8 mouse cellular contexts compared by ENCODE assay signal in genomic region chr4:141539213-141539767, GRCm38 (mm10). TPM values are rescaled to one million over a fixed set of nuclear protein-coding genes. Genes with fewer than 3 reads are reported as not detected.
DNase-seq lines count a peak whose midpoint lies in the region; ATAC-seq and TF ChIP-seq lines count a peak whose summit lies in the region.

No protein-coding gene starts in this region.

- no peaks in the 10 kb centered on the region for H3K36me3 ChIP-seq in spleen, adult 2 months (ENCODE audit: control insufficient read depth, insufficient read depth, low read length)
- H3K36me3 ChIP-seq in liver, embryonic 13.5 days, result no peaks in the 10 kb centered on the region

- no peak for DNase-seq in cerebellum, adult 2 months
- no peak for DNase-seq in cerebellum, postnatal 14 days
- DNase-seq in spleen, adult 2 months (ENCODE audit: low read depth in 1 of 2, low spot score in 2 of 2), result no peak
- DNase-seq in spleen, adult 18-20 months, result no peak
- DNase-seq in liver, embryonic 13.5 days, result no peak
- DNase-seq in ovary, postnatal 14 days (ENCODE audit: low spot score), result no peak
- DNase-seq in right cerebral cortex, postnatal 25 days, result no peak
- DNase-seq in adrenal gland, adult 8-10 months, result no peak

- H3K4me1 ChIP-seq in cerebellum, adult 2 months (ENCODE audit: control insufficient read depth, insufficient read depth, low read length), result peaks cover under 1% of the 10 kb centered on the region; the same call in 1 of the 2 replicates
- H3K4me1 ChIP-seq in spleen, adult 2 months (ENCODE audit: control insufficient read depth, insufficient read depth, insufficient read length), result peaks cover 8% of the 10 kb centered on the region
- peaks cover 59% of the 10 kb centered on the region for H3K4me1 ChIP-seq in liver, embryonic 13.5 days (replicated peaks)

- H3K4me2 ChIP-seq in liver, embryonic 13.5 days, result peak overlapping the region; percentile 98

- H3K9ac ChIP-seq in liver, embryonic 13.5 days, result peak overlapping the region; percentile 81

- H3K27me3 ChIP-seq in cerebellum, adult 2 months (ENCODE audit: control insufficient read depth, insufficient read depth, low read length), result no peaks in the 10 kb centered on the region
- H3K27me3 ChIP-seq in spleen, adult 2 months (ENCODE audit: control insufficient read depth, insufficient read depth, low read length), result 0 out of 2 replicates have a peak, but pooled peaks cover 3% of the 10 kb centered on the region
- no peaks in the 10 kb centered on the region for H3K27me3 ChIP-seq in liver, embryonic 13.5 days

- no peak for TF ChIP-seq POLR2A in cerebellum, adult 2 months (IDR thresholded peaks at IDR 0.05; ENCODE audit: borderline replicate concordance, insufficient read depth, low read length)
- TF ChIP-seq POLR2A in spleen, adult 2 months (IDR thresholded peaks at IDR 0.05; ENCODE audit: low read depth, low read length), result no peak

- TF ChIP-seq CTCF in cerebellum, adult 2 months (IDR thresholded peaks at IDR 0.05; ENCODE audit: borderline replicate concordance, insufficient read depth, low read depth, low read length), result no peak
- no peak for TF ChIP-seq CTCF in spleen, adult 2 months (IDR thresholded peaks at IDR 0.05; ENCODE audit: extremely low read depth, insufficient read depth, insufficient read length, insufficient replicate concordance)

- no peak for ATAC-seq in liver, embryonic 13.5 days (ENCODE audit: low read depth)

- H3K4me3 ChIP-seq in cerebellum, adult 2 months (replicated peaks; ENCODE audit: insufficient read depth, low read depth, low read length), result peak overlapping the region; percentile 82
- peak overlapping the region; percentile 73; the same call in 1 of the 2 replicates for H3K4me3 ChIP-seq in spleen, adult 2 months (ENCODE audit: extremely low read depth, insufficient read depth, insufficient read length)
- peak overlapping the region; percentile 94 for H3K4me3 ChIP-seq in liver, embryonic 13.5 days (replicated peaks)

- no peak overlapping the region; the same call in 1 of the 2 replicates for H3K27ac ChIP-seq in cerebellum, adult 2 months (ENCODE audit: insufficient read depth, low read length)
- H3K27ac ChIP-seq in spleen, adult 2 months (ENCODE audit: insufficient read depth, low read length), result peak overlapping the region; percentile 100; the same call in 1 of the 2 replicates
- peak overlapping the region; percentile 96 for H3K27ac ChIP-seq in liver, embryonic 13.5 days

- 44% methylated on average over 12 of the region's 12 CpGs for WGBS in cerebellum, adult 2 months
- 38% methylated on average over 12 of the region's 12 CpGs for WGBS in spleen, adult 2 months
- 36% methylated on average over 12 of the region's 12 CpGs for WGBS in liver, embryonic 13.5 days (ENCODE audit: insufficient replicate concordance)

- no peaks in the 10 kb centered on the region for H3K9me3 ChIP-seq in liver, embryonic 13.5 days (replicated peaks)

RNA-seq across cellular contexts. Expression of gene Spen, which starts 0.9 kb away (rescaled TPM):
- 16.6 and 18.6 TPM in 2 replicates for polyA plus RNA-seq in cerebellum, adult 2 months (2012; rRNA removed)
- 28.2 and 34.1 TPM in 2 replicates for polyA plus RNA-seq in spleen, adult 2 months (2012; rRNA removed)
- polyA plus RNA-seq in liver, embryonic 13.5 days (2015; fragmentation: Nextera tagmentation; extraction: Ambion mirVana), result 4.2 and 4.8 TPM in 2 replicates
- 10 to 100 TPM; 53.0 to 94.3 (median 63.4) TPM for total RNA-seq in adrenal gland, adult 8-10 months (2022)
